Mouse (Mus musculus) embryonic facial prominence, embryonic 10.5 days (tissue): ENCODE data around the gene Krtap4-8. TPM values are rescaled to one million over a fixed set of nuclear protein-coding genes. Genes with fewer than 3 reads are reported as not detected.
A peak's percentile ranks its signal among the peaks of the same experiment; 100 is the strongest.
"Not testable (repeated sequence)": the region's sequence is repeated elsewhere in the genome, so short reads cannot be mapped to it uniquely, and the experiment has no call there.

ENCODE experiments used
- DNase-seq: peaks from one replicate; pipeline ENCODE4 v3.0.0-alpha.2; 2017; ENCODE audit warnings: low spot score
- H3K27ac ChIP-seq: fragments of 300-500 bp; sonication (generic); replicated peaks from 2 replicates; pipeline ENCODE4 v1.5.1; 2016; ENCODE audit warnings: mild to moderate bottlenecking
- H3K27me3 ChIP-seq: fragments of 300-500 bp; sonication (generic); replicated peaks from 2 replicates; pipeline ENCODE4 v1.6.1; 2016; ENCODE audit warnings: low read depth, mild to moderate bottlenecking; ENCODE audit not compliant: poor library complexity, severe bottlenecking
- H3K36me3 ChIP-seq: fragments of 300-500 bp; sonication (generic); replicated peaks from 2 replicates; pipeline ENCODE4 v1.6.1; 2016; ENCODE audit warnings: mild to moderate bottlenecking, moderate library complexity
- H3K4me1 ChIP-seq: fragments of 300-500 bp; sonication (generic); 2 replicates; pipeline ENCODE4 v1.6.1; 2016
- H3K4me3 ChIP-seq: fragments of 300-500 bp; sonication (generic); 2 replicates; pipeline ENCODE4 v1.5.1; 2016; ENCODE audit warnings: mild to moderate bottlenecking, moderate library complexity
- H3K9me3 ChIP-seq: fragments of 300-500 bp; sonication (generic); 2 replicates; pipeline ENCODE4 v1.6.1; 2016; ENCODE audit warnings: mild to moderate bottlenecking
- WGBS: fragments of 180-500 bp; shearing (Covaris S2); methylation state at CpG from one replicate; pipeline ENCODE4 v1.1.7; 2016; 5-methylcytosine and 5-hydroxymethylcytosine counted together
- polyA plus RNA-seq: library from polyadenylated mRNA; unstranded; fragments of >200 nt; fragmentation: Nextera tagmentation; extraction: Ambion mirVana; gene quantifications from 2 replicates; pipeline ENCODE4 v1.2.1, GENCODE M21; 2016

Krtap4-8 gene
- polyA plus RNA-seq: not detected in 2 replicates

- H3K9me3 ChIP-seq: no peaks in the 10 kb centered on the region
- H3K27me3 ChIP-seq: no peaks in the 10 kb centered on the region
- no peaks in the 10 kb centered on the region for H3K36me3 ChIP-seq
- 95% methylated on average over 2 of the region's 2 CpGs for WGBS
- H3K4me3 ChIP-seq: no peak within 1 kb of the TSS
- peaks cover 10% of the 10 kb centered on the region for H3K4me1 ChIP-seq
- DNase-seq: no peak
- no peak within 1 kb of the TSS for H3K27ac ChIP-seq
These were observed at the start of gene Krtap4-8 for GRCm38 (mm10) chr11:99780604-99781003. Krtap4-8 (minus strand) TSS chr11:99780704.

- not testable (repeated sequence) for H3K4me3 ChIP-seq, H3K9me3 ChIP-seq, H3K27ac ChIP-seq, H3K36me3 ChIP-seq, H3K4me1 ChIP-seq, H3K27me3 ChIP-seq, DNase-seq
- WGBS: 78% methylated on average over 2 of the region's 2 CpGs
These were observed 35.1 kb upstream of the Krtap4-8 start, which contains the start of gene Gm11564 for GRCm38 (mm10) chr11:99815566-99815965. Gm11564 (minus strand) TSS chr11:99815666.

DNA sequence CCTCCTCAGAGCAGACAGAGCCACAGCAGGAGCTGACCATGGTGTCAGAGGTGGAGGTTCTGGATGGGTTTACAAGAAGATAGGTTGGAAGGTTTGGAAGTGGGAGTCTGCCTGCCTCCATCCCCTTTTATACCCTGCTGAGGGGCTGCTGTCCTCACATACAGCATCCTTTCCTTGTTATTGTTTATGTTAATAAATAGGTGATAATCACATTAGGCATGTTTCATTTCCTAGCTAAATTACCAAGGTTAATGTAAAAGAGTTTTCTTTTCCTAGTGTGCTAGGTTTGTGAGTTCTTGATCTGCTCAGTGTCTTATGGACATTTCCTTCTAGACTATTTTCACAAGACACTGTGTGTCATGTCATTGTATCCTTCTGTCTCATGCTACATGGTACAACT, 29.3 kb upstream of the Krtap4-8 start, which contains the start of gene Krtap4-13:
Krtap4-13 (minus strand) TSS at position 101 of the 400 bp plus-strand sequence.
- not testable (repeated sequence) for H3K4me3 ChIP-seq, H3K9me3 ChIP-seq, DNase-seq, H3K36me3 ChIP-seq, H3K27me3 ChIP-seq, H3K27ac ChIP-seq, H3K4me1 ChIP-seq

DNA sequence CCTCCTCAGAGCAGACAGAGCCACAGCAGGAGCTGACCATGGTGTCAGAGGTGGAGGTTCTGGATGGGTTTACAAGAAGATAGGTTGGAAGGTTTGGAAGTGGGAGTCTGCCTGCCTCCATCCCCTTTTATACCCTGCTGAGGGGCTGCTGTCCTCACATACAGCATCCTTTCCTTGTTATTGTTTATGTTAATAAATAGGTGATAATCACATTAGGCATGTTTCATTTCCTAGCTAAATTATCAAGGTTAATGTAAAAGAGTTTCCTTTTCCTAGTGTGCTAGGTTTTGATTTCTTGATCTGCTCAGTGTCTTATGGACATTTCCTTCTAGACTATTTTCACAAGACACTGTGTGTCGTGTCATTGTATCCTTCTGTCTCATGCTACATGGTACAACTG, 23.8 kb upstream of the Krtap4-8 start, which contains the start of gene Gm11554:
Gm11554 (minus strand) TSS at position 101 of the 400 bp plus-strand sequence.
- H3K27ac ChIP-seq, H3K9me3 ChIP-seq, H3K36me3 ChIP-seq, DNase-seq, H3K4me3 ChIP-seq, H3K27me3 ChIP-seq, H3K4me1 ChIP-seq: not testable (repeated sequence)
- WGBS: no CpG with 5 or more reads among the region's 1 CpGs

DNA sequence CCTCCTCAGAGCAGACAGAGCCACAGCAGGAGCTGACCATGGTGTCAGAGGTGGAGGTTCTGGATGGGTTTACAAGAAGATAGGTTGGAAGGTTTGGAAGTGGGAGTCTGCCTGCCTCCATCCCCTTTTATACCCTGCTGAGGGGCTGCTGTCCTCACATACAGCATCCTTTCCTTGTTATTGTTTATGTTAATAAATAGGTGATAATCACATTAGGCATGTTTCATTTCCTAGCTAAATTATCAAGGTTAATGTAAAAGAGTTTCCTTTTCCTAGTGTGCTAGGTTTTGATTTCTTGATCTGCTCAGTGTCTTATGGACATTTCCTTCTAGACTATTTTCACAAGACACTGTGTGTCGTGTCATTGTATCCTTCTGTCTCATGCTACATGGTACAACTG, 18.3 kb upstream of the Krtap4-8 start, which contains the start of gene Gm11569:
Gm11569 (minus strand) TSS at position 101 of the 400 bp plus-strand sequence.
- no CpG with 5 or more reads among the region's 1 CpGs for WGBS
- H3K36me3 ChIP-seq, H3K4me1 ChIP-seq, H3K27me3 ChIP-seq, DNase-seq, H3K27ac ChIP-seq, H3K4me3 ChIP-seq, H3K9me3 ChIP-seq: not testable (repeated sequence)

- no peak for DNase-seq
- Histone ChIP-seq H3K4me1 (no peaks in the 10 kb centered on the region), H3K36me3 (no peaks in the 10 kb centered on the region), H3K4me3 (no peak within 1 kb of the TSS), H3K9me3 (no peaks in the 10 kb centered on the region), H3K27ac (no peak within 1 kb of the TSS), H3K27me3 (no peaks in the 10 kb centered on the region; the same call in 1 of the 2 replicates)
- WGBS: 79% methylated on average over 2 of the region's 2 CpGs
These were observed 12.9 kb upstream of the Krtap4-8 start, which contains the start of gene Gm11596 for GRCm38 (mm10) chr11:99793367-99793766. Gm11596 (minus strand) TSS chr11:99793467.

- not testable (repeated sequence) for H3K36me3 ChIP-seq, H3K27me3 ChIP-seq, H3K4me1 ChIP-seq, DNase-seq, H3K4me3 ChIP-seq, H3K9me3 ChIP-seq, H3K27ac ChIP-seq
These were observed 4.4 kb upstream of the Krtap4-8 start, which contains the start of gene Krtap4-9 for GRCm38 (mm10) chr11:99784900-99785299. Krtap4-9 (plus strand) TSS chr11:99785200.

GRCm38 (mm10) chr11:99778401-99778800, 2.1 kb downstream of the Krtap4-8 start:
- DNase-seq: peak; percentile 30
- Histone ChIP-seq H3K27me3 (no peaks in the 10 kb centered on the region), H3K4me1 (peaks cover 10% of the 10 kb centered on the region), H3K36me3 (no peaks in the 10 kb centered on the region), H3K4me3 (no peak overlapping the region), H3K27ac (no peak overlapping the region), H3K9me3 (no peaks in the 10 kb centered on the region)
- WGBS: 58% methylated on average over 7 of the region's 7 CpGs

- not testable (repeated sequence) for H3K9me3 ChIP-seq, H3K27me3 ChIP-seq, H3K27ac ChIP-seq, H3K4me3 ChIP-seq, H3K36me3 ChIP-seq, DNase-seq, H3K4me1 ChIP-seq
These were observed 7.7 kb downstream of the Krtap4-8 start, which contains the start of gene Gm11595 for GRCm38 (mm10) chr11:99772813-99773212. Gm11595 (minus strand) TSS chr11:99772913.

GRCm38 (mm10) chr11:99768410-99768809, 12.1 kb downstream of the Krtap4-8 start:
- Histone ChIP-seq H3K36me3 (no peaks in the 10 kb centered on the region), H3K27ac (no peak overlapping the region), H3K4me3 (no peak overlapping the region), H3K9me3 (no peaks in the 10 kb centered on the region), H3K4me1 (no peaks in the 10 kb centered on the region), H3K27me3 (no peaks in the 10 kb centered on the region)
- WGBS: 63% methylated on average over 2 of the region's 2 CpGs
- DNase-seq: no peak

- Histone ChIP-seq H3K27ac (no peak overlapping the region), H3K4me3 (no peak overlapping the region), H3K36me3 (no peaks in the 10 kb centered on the region), H3K9me3 (no peaks in the 10 kb centered on the region), H3K27me3 (no peaks in the 10 kb centered on the region), H3K4me1 (no peaks in the 10 kb centered on the region)
- WGBS: 92% methylated on average over 1 of the region's 1 CpGs
- no peak for DNase-seq
These were observed 21.6 kb downstream of the Krtap4-8 start for GRCm38 (mm10) chr11:99758877-99759276.

DNA sequence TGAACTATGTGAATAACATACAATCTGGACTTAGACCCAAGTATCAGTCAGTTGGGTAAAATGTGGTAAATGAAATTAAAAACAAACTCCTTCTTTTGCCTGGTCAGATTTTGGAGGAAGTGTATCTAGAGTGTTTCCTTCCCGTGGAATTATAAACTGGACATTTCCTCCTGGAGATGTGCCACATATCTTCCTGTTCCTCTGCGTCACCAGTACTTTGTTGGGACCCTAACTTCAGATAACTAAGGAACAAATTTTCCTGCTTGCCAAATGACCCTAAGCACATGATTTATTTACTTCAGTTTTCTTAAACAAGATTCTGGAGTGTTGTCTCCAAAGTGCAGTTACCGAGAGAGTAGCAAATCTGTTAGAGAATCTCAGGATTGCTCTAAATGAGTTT, 36.5 kb downstream of the Krtap4-8 start:
- 89% methylated on average over 3 of the region's 3 CpGs for WGBS
- H3K27ac ChIP-seq: no peak overlapping the region
- no peaks in the 10 kb centered on the region for H3K4me1 ChIP-seq

DNA sequence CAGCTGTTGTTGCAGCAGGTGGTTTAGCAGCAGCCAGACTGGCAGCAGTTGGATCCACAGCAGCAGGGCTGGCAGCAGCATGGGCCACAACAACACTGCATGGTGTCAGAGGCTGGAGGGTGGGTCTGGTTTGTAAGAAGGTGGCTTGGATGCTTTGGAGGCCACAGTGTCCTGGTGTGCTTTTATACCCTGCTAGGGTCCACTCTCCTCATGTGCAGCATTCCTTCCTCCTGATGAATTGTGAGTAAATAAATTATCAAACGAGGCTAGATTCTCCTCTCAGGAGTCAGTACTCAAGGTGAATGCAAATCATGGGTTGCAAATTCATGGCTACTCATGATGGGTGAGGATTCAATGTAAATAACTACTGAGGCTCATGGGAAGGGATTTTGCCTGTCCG, 46.3 kb downstream of the Krtap4-8 start, which contains the start of gene Gm14180:
Gm14180 (minus strand) TSS at position 101 of the 400 bp plus-strand sequence.
- Histone ChIP-seq H3K27me3 (no peaks in the 10 kb centered on the region), H3K9me3 (no peaks in the 10 kb centered on the region), H3K27ac (no peak within 1 kb of the TSS), H3K4me3 (no peak within 1 kb of the TSS), H3K36me3 (no peaks in the 10 kb centered on the region), H3K4me1 (no peaks in the 10 kb centered on the region)
- 74% methylated on average over 2 of the region's 2 CpGs for WGBS
- no peak for DNase-seq

More for the DNA sequence above, 36.5 kb downstream of the Krtap4-8 start:
- no peaks in the 10 kb centered on the region for H3K9me3 ChIP-seq
- H3K4me3 ChIP-seq: no peak overlapping the region
- no peaks in the 10 kb centered on the region for H3K36me3 ChIP-seq
- DNase-seq: no peak
- H3K27me3 ChIP-seq: no peaks in the 10 kb centered on the region
